ENCODE assay signal across 23 mouse cellular contexts in genomic region chr16:24093624-24094023, GRCm38 (mm10).
DNase-seq lines count a peak whose midpoint lies in the region; ATAC-seq and TF ChIP-seq lines count a peak whose summit lies in the region.
"Had no signal": no experiment of that assay in that cellular context is flagged by ENCODE, and none has a peak within 500 bp of the region (broad histone marks: within the 10 kb centered on the region; RNA-seq: fewer than 3 reads in every experiment).

No protein-coding gene starts in this region.

- no peak for TF ChIP-seq CTCF in liver, adult 2 months (IDR thresholded peaks at IDR 0.05; ENCODE audit: low read depth, low read length)
- TF ChIP-seq CTCF in Patski (IDR thresholded peaks at IDR 0.05) = no peak

- 85% methylated on average over 8 of the region's 8 CpGs for WGBS in heart, embryonic 10.5 days
- 97% methylated on average over 8 of the region's 8 CpGs for WGBS in liver, adult 2 months
- WGBS in limb, embryonic 10.5 days = 93% methylated on average over 8 of the region's 8 CpGs

- in situ Hi-C loops in Patski (cut with MboI; ENCODE audit: low pct_unique_long_range_greater_than_20kb) = no loop called here

- H3K9me3 ChIP-seq in heart, embryonic 10.5 days = no peaks in the 10 kb centered on the region
- H3K9me3 ChIP-seq in limb, embryonic 10.5 days (replicated peaks) = no peaks in the 10 kb centered on the region
- H3K9me3 ChIP-seq: embryonic facial prominence, embryonic 13.5 days; embryonic facial prominence, embryonic 15.5 days; forebrain, embryonic 10.5 days; forebrain, embryonic 12.5 days had no signal

- peak; percentile 35 for ATAC-seq in Patski
- ATAC-seq: forebrain, embryonic 14.5 days; forebrain, embryonic 16.5 days had no signal

- TF ChIP-seq POLR2A in liver, adult 2 months (IDR thresholded peaks at IDR 0.05; ENCODE audit: extremely low read depth, insufficient read depth, low read length) = no peak

- DNase-seq in heart, embryonic 10.5 days (ENCODE audit: low spot score) = peak; percentile 55
- DNase-seq in heart, postnatal 10 days = no peak
- no peak for DNase-seq in liver, adult 2 months (ENCODE audit: extremely low read depth, low read depth, low spot score)
- DNase-seq in liver (no peak), Patski (ENCODE audit: low read depth, low spot score) (no peak)
- peak; percentile 12 for DNase-seq in limb, embryonic 10.5 days (ENCODE audit: low spot score)
- DNase-seq in thymus, postnatal 0 days (ENCODE audit: low spot score) = no peak
- DNase-seq: adrenal gland, postnatal 10 days; adrenal gland, postnatal 25 days; cerebellum, adult 11 months; cerebellum, adult 18-20 months; cerebellum, adult 8-10 months; cerebellum, adult 9-11 months; cerebellum, postnatal 14 days; cerebellum, postnatal 36 days; embryo, embryonic 11 days had no signal

- POLR2A ChIA-PET in Patski (lab: Charles Lee) = no interaction called here

- no peak overlapping the region for H3K27ac ChIP-seq in heart, embryonic 10.5 days
- peak overlapping the region; percentile 10; the same call in 1 of the 2 replicates for H3K27ac ChIP-seq in liver, adult 2 months (replicated peaks; ENCODE audit: insufficient read depth, low read depth, low read length)
- no peak overlapping the region for H3K27ac ChIP-seq in limb, embryonic 10.5 days
- H3K27ac ChIP-seq: embryonic facial prominence, embryonic 13.5 days; embryonic facial prominence, embryonic 15.5 days; forebrain, embryonic 10.5 days; forebrain, embryonic 12.5 days had no signal

- H3K27me3 ChIP-seq in heart, embryonic 10.5 days (ENCODE audit: insufficient read depth, poor library complexity, severe bottlenecking) = no peaks in the 10 kb centered on the region
- H3K27me3 ChIP-seq in liver, adult 2 months (ENCODE audit: control insufficient read depth, insufficient read depth, low read length) = no peaks in the 10 kb centered on the region
- no peaks in the 10 kb centered on the region for H3K27me3 ChIP-seq in Patski
- H3K27me3 ChIP-seq in limb, embryonic 10.5 days (ENCODE audit: low read depth, poor library complexity, severe bottlenecking) = no peaks in the 10 kb centered on the region
- H3K27me3 ChIP-seq: embryonic facial prominence, embryonic 13.5 days; embryonic facial prominence, embryonic 15.5 days; forebrain, embryonic 12.5 days had no signal

- H3K4me1 ChIP-seq in heart, embryonic 10.5 days = no peaks in the 10 kb centered on the region
- peaks cover 9% of the 10 kb centered on the region for H3K4me1 ChIP-seq in liver, adult 2 months (ENCODE audit: control insufficient read depth, insufficient read depth, low read length)
- no peaks in the 10 kb centered on the region for H3K4me1 ChIP-seq in limb, embryonic 10.5 days
- H3K4me1 ChIP-seq: embryonic facial prominence, embryonic 13.5 days; embryonic facial prominence, embryonic 15.5 days; forebrain, embryonic 12.5 days had no signal

- H3K9ac ChIP-seq in liver, adult 2 months (ENCODE audit: low read depth, low read length) = no peak overlapping the region
- H3K9ac ChIP-seq: embryonic facial prominence, embryonic 13.5 days; embryonic facial prominence, embryonic 15.5 days; forebrain, embryonic 12.5 days had no signal

- H3K4me3 ChIP-seq in heart, embryonic 10.5 days = no peak overlapping the region
- no peak overlapping the region for H3K4me3 ChIP-seq in liver, adult 2 months (ENCODE audit: insufficient read depth, low read depth, low read length)
- no peak overlapping the region for H3K4me3 ChIP-seq in limb, embryonic 10.5 days
- H3K4me3 ChIP-seq: embryonic facial prominence, embryonic 13.5 days; embryonic facial prominence, embryonic 15.5 days; erythroblast, embryonic 14.5 days; forebrain, embryonic 10.5 days; forebrain, embryonic 12.5 days had no signal

- no peaks in the 10 kb centered on the region; the same call in 1 of the 2 replicates for H3K79me2 ChIP-seq in liver, adult 2 months (ENCODE audit: control insufficient read depth, insufficient read depth, low read length)

- CTCF ChIA-PET in Patski (lab: Charles Lee) = interaction anchor here (1.2 kb wide), 1 partner anchor 16 kb away, joined by 3 read pairs; no protein-coding TSS in a partner anchor

- H3K36me3 ChIP-seq in heart, embryonic 10.5 days = no peaks in the 10 kb centered on the region
- no peaks in the 10 kb centered on the region for H3K36me3 ChIP-seq in liver, adult 2 months (ENCODE audit: control insufficient read depth, insufficient read depth, low read length)
- no peaks in the 10 kb centered on the region for H3K36me3 ChIP-seq in limb, embryonic 10.5 days
- H3K36me3 ChIP-seq: embryonic facial prominence, embryonic 13.5 days; embryonic facial prominence, embryonic 15.5 days; forebrain, embryonic 10.5 days; forebrain, embryonic 12.5 days had no signal

- intact Hi-C loops in heart, postnatal 10 days (cut with DNase I) = no loop called here

Comparison
In these comparisons a context has a peak if more than half of its experiments do, and no peak if none do; other contexts are left out.
1. DNase-seq: peak in heart, embryonic 10.5 days (single experiment) and limb, embryonic 10.5 days (single experiment); none in heart, postnatal 10 days (0 of 2), liver, adult 2 months (single experiment), liver (single experiment), Patski (single experiment) and thymus, postnatal 0 days (single experiment).